Mouse (Mus musculus) erythroblast, embryonic 14.5 days (primary cell): ENCODE measurements at regions not wholly inside any gene's neighbourhood (a gene's known extent, or its start where the extent isn't known, plus 50 kb on each side); places are given as distances from the start of the nearest gene placed in this dataset.

Experiments
- GATA1 ChIP-seq: IDR thresholded peaks from 2 replicates; pipeline ENCODE4 v1.6.1; 2012; ENCODE audit warnings: low read length, inconsistent platforms, mixed read lengths
- TAL1 ChIP-seq: IDR thresholded peaks from 3 replicates; pipeline ENCODE4 v1.6.1; 2012; ENCODE audit warnings: low read length, inconsistent platforms, mixed read lengths

GRCm38 (mm10) chr10:43667086-43667690, 89.1 kb downstream of the Cd24a start:
- TF ChIP-seq TAL1 (no peak), GATA1 (no peak)
